Mouse (Mus musculus): ENCODE data around the gene Rnf41.
A peak's percentile ranks its signal among the peaks of the same experiment; 100 is the strongest.

Gene Rnf41

GRCm38 (mm10) chr10:128385902-128386301 is 25.6 kb upstream of the Rnf41 start:
- no peak for DNase-seq (ENCODE audit: inconsistent ontology term)

DNA sequence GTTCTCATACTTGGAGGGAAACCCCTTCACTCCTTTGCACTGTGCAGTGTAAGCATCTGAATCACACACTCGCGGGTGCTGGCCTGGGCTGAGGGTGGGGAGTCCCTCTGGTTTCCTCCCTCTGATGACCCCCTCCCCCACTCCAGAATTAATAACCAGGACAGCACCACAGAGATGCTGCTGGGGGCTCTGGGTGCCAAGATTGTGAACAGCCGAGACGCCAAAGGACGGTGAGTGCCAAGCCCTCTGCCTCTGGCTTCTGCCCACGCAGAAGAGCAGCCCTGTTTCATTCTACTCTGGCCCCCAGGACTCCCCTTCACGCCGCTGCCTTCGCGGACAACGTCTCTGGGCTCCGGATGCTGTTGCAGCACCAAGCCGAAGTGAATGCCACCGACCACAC is 22.5 kb upstream of the Rnf41 start:
- DNase-seq (ENCODE audit: inconsistent ontology term), result no peak

GRCm38 (mm10) chr10:128389570-128389969 is 21.9 kb upstream of the Rnf41 start:
- no peak for DNase-seq (ENCODE audit: inconsistent ontology term)

GRCm38 (mm10) chr10:128390366-128390765 is 21.1 kb upstream of the Rnf41 start:
- DNase-seq (ENCODE audit: inconsistent ontology term), result no peak

DNA sequence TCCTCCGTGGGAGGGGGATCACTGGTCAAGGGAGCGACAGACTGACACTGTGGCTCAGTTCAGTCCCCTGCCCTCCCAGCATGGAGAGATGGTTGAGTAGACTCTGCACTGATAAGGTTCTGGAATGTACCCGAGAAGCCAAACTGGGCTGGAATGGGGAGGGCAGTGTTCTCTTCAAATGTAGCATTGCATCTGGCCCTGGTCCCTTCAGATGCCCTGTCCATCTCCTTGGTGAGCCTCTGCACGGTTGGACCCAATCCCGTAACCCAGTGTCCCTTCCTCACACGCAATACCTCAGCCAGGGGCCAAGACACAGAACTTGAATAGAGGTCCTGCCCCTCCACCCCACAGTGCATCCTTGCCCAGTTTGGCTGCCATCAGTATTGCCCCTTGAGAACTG is 19.6 kb upstream of the Rnf41 start:
- DNase-seq (ENCODE audit: inconsistent ontology term), result no peak

GRCm38 (mm10) chr10:128396017-128396673 is 15.3 kb upstream of the Rnf41 start:
- DNase-seq (ENCODE audit: inconsistent ontology term), result no peak

DNA sequence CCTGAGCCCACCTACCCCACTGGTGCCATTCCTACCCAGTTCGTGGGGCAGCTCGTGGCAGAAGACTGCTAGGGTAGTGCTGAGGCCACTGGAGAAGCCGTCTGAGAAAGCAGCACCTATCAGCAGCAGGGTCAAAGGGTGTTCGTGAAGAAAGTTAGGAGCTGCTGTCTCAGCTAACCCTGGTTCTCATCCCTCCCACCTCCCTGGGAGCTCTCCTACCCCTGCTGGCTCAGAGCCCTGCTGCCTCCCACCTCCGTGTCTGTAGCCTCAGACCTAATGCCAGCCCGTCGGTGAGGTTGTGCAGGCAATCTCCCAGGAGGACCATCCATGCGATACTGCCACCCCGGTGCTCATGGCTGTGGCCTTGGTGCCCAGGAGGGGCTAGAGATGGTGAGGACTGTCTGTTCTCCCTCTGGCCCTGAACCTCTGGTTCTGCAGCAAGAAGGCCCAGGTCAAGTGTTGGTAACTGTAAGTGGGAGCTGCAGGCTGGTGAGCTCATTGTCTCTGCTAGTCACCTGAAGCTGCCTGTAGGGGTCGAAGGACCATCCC is 14.7 kb upstream of the Rnf41 start:
- DNase-seq (ENCODE audit: inconsistent ontology term), result no peak

DNA sequence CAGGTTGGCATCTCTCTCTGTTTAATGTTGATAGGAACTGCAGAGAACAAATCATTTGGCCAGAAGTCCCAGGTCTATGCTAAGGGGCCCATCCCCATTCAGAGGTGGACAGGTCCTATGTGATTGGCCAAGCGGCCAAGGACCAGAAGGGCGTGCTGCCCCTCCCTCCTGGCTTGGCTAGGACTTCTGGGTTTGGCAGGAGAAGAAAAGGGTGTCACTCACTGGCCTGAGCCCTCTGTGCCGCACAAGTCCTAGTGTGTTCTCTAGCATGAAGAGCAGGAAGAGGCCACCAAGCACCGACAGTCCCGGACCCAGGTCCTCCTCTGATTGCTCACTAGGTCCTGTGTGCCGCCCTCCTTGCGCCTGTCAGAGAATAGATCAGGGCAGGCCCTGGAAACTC is 14.0 kb upstream of the Rnf41 start:
- peak; percentile 65 for DNase-seq (ENCODE audit: inconsistent ontology term)

DNA sequence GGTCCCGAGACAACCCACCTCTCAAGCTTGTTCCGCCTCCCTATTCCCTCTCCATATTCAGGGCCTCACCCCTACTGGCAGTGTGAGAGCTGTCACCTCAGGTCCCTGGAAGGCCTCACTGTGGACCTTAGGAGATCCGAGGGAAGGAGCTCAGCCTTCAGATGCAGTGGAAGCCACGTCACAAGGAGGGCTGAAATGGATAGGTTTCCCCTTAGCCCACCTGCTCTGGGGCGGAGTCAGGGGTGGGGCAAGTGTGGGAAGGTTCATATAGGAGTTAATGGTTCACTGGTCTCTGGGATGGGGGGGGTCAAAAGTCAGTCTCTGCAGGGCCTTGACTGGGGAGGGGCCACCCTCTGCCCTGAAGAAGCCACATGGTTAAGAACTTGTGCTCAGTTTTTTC is 11.1 kb upstream of the Rnf41 start:
- DNase-seq (ENCODE audit: inconsistent ontology term), result no peak

DNA sequence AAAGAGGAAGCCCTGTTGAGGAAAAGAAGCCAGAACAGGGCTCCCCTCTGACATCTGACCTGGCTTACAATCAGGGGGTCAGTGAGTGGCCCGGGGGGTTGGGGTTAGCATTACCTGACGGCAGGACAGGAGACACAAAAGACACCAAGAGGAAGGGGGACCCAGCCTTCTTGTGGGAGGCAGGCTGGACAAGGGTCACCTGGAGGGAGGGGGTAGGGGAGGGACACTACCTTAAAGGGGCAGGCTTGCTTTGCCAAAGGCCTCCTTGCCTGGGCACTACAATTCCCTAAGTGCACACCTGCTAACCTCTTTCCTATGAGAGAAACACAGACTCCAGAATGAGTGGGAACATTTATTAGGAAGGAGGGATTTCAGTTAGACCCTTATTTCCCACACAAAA is 10.4 kb upstream of the Rnf41 start, which contains the start of gene Slc39a5:
Gene Slc39a5, minus strand, starts transcription at position 174 of the 400 bp plus-strand sequence.
- no peak for DNase-seq (ENCODE audit: inconsistent ontology term)

DNA sequence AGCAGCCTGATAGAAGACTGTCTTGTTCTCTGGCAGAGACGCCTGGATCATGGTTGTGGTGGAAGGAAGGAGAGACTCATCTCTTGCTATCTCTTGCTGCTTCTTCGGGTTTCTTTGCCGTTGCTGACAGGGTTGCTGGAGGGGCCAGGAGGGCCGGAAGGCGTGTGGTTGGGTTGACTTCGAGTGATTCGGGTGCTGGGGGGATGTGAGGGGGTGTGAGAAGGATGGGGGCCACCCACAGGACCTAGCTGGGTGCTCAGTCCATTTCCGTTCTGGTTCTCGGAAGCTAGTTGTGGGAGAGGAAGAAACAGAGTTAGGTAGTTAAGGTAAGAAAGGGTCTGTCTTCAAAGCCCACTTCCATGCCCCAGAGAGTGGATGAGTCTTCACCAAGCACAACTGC is 9.8 kb upstream of the Rnf41 start:
- no peak for DNase-seq (ENCODE audit: inconsistent ontology term)

DNA sequence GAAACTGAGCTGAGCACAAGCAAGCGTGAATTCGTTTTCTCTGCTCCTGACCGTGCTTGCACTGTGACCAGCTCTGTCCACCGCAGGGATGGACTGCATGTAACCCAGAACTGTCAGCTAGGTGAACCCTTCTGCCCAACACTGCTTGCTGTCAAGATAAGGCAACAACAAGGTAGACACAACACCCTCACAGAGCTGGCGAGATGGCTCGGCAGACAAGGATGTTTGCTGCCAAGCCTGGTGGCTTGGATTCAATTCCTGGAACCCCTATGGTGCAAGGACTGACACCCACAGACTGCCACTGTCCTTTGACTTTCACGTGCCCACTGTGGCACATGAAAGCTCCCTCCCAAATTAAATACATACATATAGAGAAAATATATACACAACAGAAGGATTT is 7.5 kb upstream of the Rnf41 start:
- DNase-seq (ENCODE audit: inconsistent ontology term), result no peak

GRCm38 (mm10) chr10:128408591-128409535 is 2.6 kb upstream of the Rnf41 start:
- DNase-seq (ENCODE audit: inconsistent ontology term), result peak; percentile 41

- DNase-seq (ENCODE audit: inconsistent ontology term), result peak; percentile 100
Measured at GRCm38 (mm10) chr10:128409692-128410559, 1.5 kb upstream of the Rnf41 start.

DNA sequence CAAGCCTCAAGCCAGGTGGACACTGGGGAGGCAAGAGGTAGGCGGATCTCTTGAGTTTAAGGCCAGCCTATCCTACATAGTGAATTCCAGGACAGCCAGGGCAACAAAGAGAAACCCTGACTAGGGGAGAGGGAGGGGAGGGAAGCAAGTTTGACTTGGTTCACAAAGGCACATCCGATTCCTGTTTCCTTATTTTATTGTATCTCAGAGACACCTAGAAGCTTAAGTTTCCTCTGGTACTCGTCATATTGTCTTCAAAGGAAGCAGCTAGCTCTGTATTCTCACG is 954 bp upstream of the Rnf41 start:
- DNase-seq (ENCODE audit: inconsistent ontology term), result no peak

GRCm38 (mm10) chr10:128412055-128412381 is 561 bp downstream of the Rnf41 start:
- DNase-seq (ENCODE audit: inconsistent ontology term), result peak; percentile 73

DNA sequence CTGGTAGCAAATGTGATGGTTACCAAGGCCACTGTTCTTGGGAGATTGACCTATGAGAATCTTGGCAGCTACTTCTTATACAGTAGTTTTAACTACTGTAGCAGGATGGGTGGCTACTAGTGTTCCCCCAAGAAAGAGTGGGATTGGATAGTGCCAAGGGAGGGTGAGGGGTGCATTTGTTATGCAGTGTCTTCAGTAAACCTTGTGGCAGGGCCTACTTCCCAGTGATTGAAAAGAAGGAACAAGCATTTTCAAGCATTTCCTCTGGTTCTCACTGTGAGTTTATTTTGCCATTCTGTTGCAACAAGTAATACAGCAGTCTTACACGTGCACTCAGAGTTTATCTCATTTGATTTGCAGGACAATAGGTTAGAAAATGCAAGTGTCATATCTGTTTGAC is 1.1 kb downstream of the Rnf41 start:
- no peak for DNase-seq (ENCODE audit: inconsistent ontology term)

DNA sequence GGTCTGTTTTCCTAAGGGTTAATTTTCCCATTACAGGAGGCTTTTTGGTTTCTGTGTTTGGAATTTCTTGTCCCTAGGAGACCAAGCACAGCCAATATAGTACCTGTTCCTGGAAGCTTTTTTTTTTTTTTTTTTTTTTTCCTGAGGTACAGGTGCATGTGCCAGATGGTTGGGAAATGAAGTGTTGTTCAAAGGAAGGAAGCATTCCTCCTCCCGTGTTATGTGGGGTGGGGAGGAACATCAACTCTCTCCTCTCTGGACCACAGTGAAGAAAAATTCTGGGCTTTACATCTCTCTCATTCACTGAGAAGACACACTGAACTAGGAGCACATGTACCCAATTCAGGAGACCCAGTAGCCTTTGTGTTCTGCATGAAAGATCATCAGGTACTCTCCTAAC is 1.6 kb downstream of the Rnf41 start:
- no peak for DNase-seq (ENCODE audit: inconsistent ontology term)

DNA sequence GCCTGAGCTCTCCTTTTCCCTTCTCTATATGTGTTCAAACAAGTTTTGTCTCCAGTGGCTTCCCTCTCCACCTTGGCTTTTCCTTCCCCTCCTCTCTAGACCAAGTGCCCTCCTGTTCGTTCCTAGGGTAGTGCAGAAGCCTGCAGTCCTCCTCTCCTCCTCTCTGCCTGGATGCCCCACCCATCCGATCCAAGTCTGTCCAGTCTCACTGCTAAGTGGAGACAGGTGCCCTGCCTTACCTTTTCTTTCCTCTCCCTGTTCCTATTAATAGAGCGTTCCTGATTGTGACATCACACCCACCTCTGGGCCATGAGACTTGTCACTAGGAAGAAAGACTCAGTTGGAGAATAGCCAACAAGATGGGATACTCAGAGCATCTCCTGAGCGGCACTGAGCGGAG is 3.4 kb downstream of the Rnf41 start:
- DNase-seq (ENCODE audit: inconsistent ontology term), result no peak

DNA sequence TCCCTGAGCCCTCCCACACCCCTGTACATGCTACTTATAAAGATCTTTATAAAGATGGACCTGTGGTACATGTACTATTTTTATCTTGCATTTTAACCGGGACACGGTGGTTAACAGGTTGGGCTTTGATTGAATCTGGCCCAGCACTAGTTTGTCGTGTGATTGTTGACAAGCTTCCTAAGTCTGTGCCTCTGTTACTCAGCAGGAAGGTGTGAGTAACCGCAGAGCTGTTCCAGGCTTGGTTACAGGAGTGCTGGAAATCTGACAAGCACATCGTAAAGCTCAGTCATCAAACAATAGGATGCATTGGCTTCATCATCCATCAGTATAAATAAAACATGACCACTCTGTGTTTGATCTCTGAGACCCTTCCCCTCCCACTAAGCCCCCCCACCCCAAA is 11.0 kb downstream of the Rnf41 start:
- DNase-seq (ENCODE audit: inconsistent ontology term), result no peak

DNA sequence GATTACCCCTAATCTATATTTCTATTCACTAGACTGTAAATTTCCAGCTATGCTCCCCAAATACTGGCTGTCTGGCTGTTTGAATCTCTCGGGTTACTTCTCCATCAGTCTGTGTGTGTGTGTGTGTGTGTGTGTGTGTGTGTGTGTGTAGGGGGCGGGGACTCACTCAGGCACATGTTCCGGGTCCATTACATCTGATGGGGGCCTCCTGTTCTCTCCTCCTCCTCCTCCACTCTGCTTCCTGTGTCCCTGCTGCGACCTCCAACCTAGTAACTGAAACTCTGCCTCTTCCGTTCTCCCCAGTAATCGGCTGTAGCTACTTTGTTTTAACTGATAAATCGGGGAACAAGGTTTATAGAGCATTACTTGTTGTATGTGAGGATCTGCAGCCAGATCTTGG is 13.1 kb downstream of the Rnf41 start:
- no peak for DNase-seq (ENCODE audit: inconsistent ontology term)

DNA sequence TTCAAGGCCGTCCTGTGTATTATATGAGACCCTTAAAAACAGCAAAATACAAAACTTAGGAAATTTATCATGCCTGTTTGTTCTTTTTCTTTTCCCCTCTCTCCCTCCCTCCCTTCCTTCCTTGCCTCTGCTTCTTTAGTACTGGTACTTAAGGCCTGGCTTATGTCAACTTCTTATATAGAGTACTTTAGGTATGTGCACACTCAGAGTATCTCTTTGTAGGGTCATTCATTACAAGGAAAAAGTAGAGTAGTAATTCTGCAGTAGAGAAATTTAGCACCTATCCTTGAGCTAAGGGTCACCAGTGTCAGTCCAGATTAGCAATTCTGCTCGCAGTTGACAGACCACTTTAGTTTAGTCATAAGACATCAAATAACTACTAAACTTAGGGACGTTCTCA is 13.8 kb downstream of the Rnf41 start:
- no peak for DNase-seq (ENCODE audit: inconsistent ontology term)

Data from Muller cell, postnatal 12 days (primary cell).